Mouse (Mus musculus) embryonic facial prominence, embryonic 13.5 days (tissue): ENCODE measurements around the gene Otud7b. TPM values are rescaled to one million over a fixed set of nuclear protein-coding genes. Genes with fewer than 3 reads are reported as not detected.

Source experiments
- ATAC-seq: fragments of 200-750 bp; cut with Nextera tagmentation; 2 replicates; pipeline ENCODE4 v1.8.0; 2017; ENCODE audit warnings: low read depth; ENCODE audit not compliant: insufficient number of reproducible peaks, insufficient read depth, low FRiP score, low TSS enrichment
- H3K27ac ChIP-seq: fragments of 300-500 bp; sonication (generic); 2 replicates; pipeline ENCODE4 v1.5.1; 2015; ENCODE audit warnings: moderate library complexity, mild to moderate bottlenecking, inconsistent platforms
- H3K27me3 ChIP-seq: fragments of 300-500 bp; sonication (generic); 2 replicates; pipeline ENCODE4 v1.6.1; 2015; ENCODE audit warnings: mild to moderate bottlenecking, inconsistent platforms
- H3K36me3 ChIP-seq: fragments of 300-500 bp; sonication (generic); 2 replicates; pipeline ENCODE4 v1.6.1; 2015; ENCODE audit warnings: mild to moderate bottlenecking, inconsistent platforms
- H3K4me1 ChIP-seq: fragments of 300-500 bp; sonication (generic); 2 replicates; pipeline ENCODE4 v1.6.1; 2015; ENCODE audit warnings: inconsistent platforms
- H3K4me2 ChIP-seq: fragments of 300-500 bp; sonication (generic); 2 replicates; pipeline ENCODE4 v1.6.1; 2015; ENCODE audit warnings: moderate library complexity, mild to moderate bottlenecking, inconsistent platforms
- H3K4me3 ChIP-seq: fragments of 300-500 bp; sonication (generic); 2 replicates; pipeline ENCODE4 v1.5.1; 2015; ENCODE audit warnings: mild to moderate bottlenecking, inconsistent platforms
- H3K9ac ChIP-seq: fragments of 300-500 bp; sonication (generic); 2 replicates; pipeline ENCODE4 v1.6.1; 2015; ENCODE audit warnings: mild to moderate bottlenecking, inconsistent platforms
- H3K9me3 ChIP-seq: fragments of 300-500 bp; sonication (generic); 2 replicates; pipeline ENCODE4 v1.6.1; 2016; ENCODE audit warnings: inconsistent platforms
- WGBS: fragments of 180-500 bp; shearing (Covaris S2); methylation state at CpG from one replicate; pipeline ENCODE4 v1.1.7; 2015; ENCODE audit warnings: mixed read lengths; 5-methylcytosine and 5-hydroxymethylcytosine counted together
- polyA plus RNA-seq: library from polyadenylated mRNA; unstranded; fragments of >200 nt; fragmentation: Nextera tagmentation; extraction: Ambion mirVana; gene quantifications from 2 replicates; pipeline ENCODE4 v1.2.1, GENCODE M21; 2015

The Otud7b gene
- polyA plus RNA-seq, 1 experiment from 2014 or later, result 23.8 TPM

GRCm38 (mm10) chr3:96069046-96069445 is 35.3 kb upstream of the Otud7b start:
- WGBS, result 92% methylated on average over 6 of the region's 6 CpGs
- Histone ChIP-seq H3K27me3 (no peaks in the 10 kb centered on the region), H3K27ac (no peak overlapping the region), H3K9ac (no peak overlapping the region), H3K36me3 (no peaks in the 10 kb centered on the region), H3K4me3 (no peak overlapping the region), H3K4me2 (no peak overlapping the region), H3K9me3 (no peaks in the 10 kb centered on the region), H3K4me1 (no peaks in the 10 kb centered on the region)
- no peak for ATAC-seq

GRCm38 (mm10) chr3:96069542-96069941 is 34.8 kb upstream of the Otud7b start:
- H3K27ac ChIP-seq, result no peak overlapping the region
- no peak overlapping the region for H3K4me2 ChIP-seq
- H3K27me3 ChIP-seq, result no peaks in the 10 kb centered on the region
- no peak overlapping the region for H3K9ac ChIP-seq
- WGBS, result 66% methylated on average over 1 of the region's 1 CpGs
- no peaks in the 10 kb centered on the region for H3K36me3 ChIP-seq
- H3K9me3 ChIP-seq, result no peaks in the 10 kb centered on the region
- H3K4me3 ChIP-seq, result no peak overlapping the region
- ATAC-seq, result no peak
- no peaks in the 10 kb centered on the region for H3K4me1 ChIP-seq

DNA sequence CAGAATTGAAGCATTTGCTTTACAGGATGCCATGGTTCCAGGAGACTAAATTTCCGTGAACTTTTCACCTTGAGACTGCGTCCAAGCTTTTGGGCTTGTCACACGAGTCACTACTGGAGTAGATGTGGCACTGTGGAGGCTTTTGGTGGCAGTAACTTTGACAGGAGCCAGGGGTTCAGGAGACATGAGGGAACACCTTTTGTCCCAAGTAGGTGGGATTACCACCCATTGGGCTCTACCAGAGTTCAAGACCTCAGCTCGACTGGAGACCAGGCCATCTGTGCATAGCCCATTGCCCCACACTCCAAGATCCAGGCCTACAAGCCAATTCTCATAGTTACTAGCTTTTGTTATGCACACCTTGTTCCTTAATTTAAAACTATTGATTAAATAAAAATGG is 34.1 kb upstream of the Otud7b start:
- no peak overlapping the region for H3K27ac ChIP-seq
- no peaks in the 10 kb centered on the region for H3K36me3 ChIP-seq
- no peaks in the 10 kb centered on the region for H3K9me3 ChIP-seq
- H3K4me1 ChIP-seq, result no peaks in the 10 kb centered on the region
- 82% methylated on average over 4 of the region's 4 CpGs for WGBS
- H3K9ac ChIP-seq, result no peak overlapping the region
- ATAC-seq, result no peak
- no peak overlapping the region for H3K4me3 ChIP-seq
- H3K27me3 ChIP-seq, result no peaks in the 10 kb centered on the region
- no peak overlapping the region for H3K4me2 ChIP-seq

DNA sequence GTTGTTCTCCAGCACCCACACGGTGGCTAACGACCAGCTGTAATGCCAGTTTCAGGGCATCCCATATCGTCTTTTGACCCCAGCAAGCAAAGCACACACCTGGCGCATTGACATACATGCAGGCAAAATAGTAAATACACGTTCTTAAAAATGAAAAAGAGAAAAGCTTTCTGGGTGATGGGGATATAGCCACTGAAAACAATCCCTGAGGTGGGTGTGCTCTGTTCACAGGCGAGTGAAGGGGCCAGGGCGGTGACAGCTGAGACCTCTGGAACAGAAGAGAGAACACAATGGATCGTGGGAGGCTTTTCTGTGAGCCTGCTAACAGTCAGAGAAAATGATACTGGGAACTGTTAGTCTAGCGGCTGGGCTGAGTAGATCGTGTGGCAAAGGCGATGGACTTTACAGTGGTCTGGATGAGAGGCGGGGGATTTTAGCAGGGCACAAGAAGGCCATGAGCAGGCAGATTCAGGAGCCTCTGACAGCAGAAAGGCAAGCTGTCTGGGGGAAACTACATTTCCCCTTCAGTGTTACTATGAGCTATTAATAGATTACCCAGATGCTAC is 31.3 kb upstream of the Otud7b start:
- WGBS, result 65% methylated on average over 12 of the region's 12 CpGs
- Histone ChIP-seq H3K9me3 (no peaks in the 10 kb centered on the region), H3K36me3 (no peaks in the 10 kb centered on the region), H3K4me2 (no peak overlapping the region), H3K4me3 (no peak overlapping the region), H3K9ac (no peak overlapping the region), H3K27me3 (no peaks in the 10 kb centered on the region), H3K4me1 (no peaks in the 10 kb centered on the region), H3K27ac (no peak overlapping the region)
- no peak for ATAC-seq

DNA sequence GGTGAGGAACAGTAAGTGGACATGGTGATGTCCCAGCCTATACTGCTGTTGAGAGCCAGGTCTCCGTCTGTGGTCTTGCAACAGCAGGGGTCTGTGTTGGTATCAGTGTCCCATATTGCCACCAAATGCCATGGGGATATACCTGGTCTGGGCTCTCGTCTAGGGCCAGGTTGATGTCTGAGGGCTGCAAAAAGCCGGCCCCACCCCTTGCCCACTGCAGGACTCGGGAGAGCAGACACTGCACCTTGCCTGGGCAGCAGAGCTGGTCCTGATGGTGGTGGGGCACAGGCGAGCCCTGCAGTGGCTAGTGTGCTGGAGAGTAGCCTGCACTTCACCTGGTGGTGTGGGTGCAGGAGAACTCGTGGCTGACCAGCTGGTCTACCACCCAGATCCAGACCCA is 26.3 kb upstream of the Otud7b start:
- no peak overlapping the region for H3K4me3 ChIP-seq
- ATAC-seq, result no peak
- H3K4me2 ChIP-seq, result no peak overlapping the region
- H3K27me3 ChIP-seq, result no peaks in the 10 kb centered on the region
- no peak overlapping the region for H3K9ac ChIP-seq
- H3K27ac ChIP-seq, result no peak overlapping the region
- peaks cover 4% of the 10 kb centered on the region; the same call in 1 of the 2 replicates for H3K4me1 ChIP-seq
- no peaks in the 10 kb centered on the region for H3K36me3 ChIP-seq
- H3K9me3 ChIP-seq, result no peaks in the 10 kb centered on the region
- 79% methylated on average over 6 of the region's 6 CpGs for WGBS

DNA sequence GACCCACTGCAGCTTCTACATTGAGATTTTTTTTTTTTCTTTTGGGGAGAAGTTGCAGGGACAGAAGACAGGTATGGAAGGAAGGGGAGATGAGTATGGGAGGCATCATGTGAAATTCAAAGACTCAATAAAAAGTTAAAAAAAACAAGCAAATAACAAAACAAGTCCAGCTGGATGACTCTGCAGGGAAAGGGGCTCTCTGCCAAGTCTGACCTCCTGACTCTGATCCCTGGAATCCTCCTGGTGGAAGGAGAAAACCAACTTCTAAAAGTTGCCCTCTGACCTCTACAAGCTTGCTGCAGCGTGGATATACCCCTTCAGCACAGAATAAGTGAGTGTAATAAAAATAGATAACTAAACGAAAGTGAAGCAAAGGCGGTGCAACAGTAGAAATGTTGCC is 25.6 kb upstream of the Otud7b start:
- no peak overlapping the region for H3K4me3 ChIP-seq
- H3K27me3 ChIP-seq, result no peaks in the 10 kb centered on the region
- peaks cover 5% of the 10 kb centered on the region; the same call in 1 of the 2 replicates for H3K4me1 ChIP-seq
- WGBS, result 63% methylated on average over 3 of the region's 3 CpGs
- H3K27ac ChIP-seq, result no peak overlapping the region
- no peak overlapping the region for H3K9ac ChIP-seq
- H3K9me3 ChIP-seq, result no peaks in the 10 kb centered on the region
- ATAC-seq, result no peak
- H3K36me3 ChIP-seq, result no peaks in the 10 kb centered on the region
- H3K4me2 ChIP-seq, result no peak overlapping the region

DNA sequence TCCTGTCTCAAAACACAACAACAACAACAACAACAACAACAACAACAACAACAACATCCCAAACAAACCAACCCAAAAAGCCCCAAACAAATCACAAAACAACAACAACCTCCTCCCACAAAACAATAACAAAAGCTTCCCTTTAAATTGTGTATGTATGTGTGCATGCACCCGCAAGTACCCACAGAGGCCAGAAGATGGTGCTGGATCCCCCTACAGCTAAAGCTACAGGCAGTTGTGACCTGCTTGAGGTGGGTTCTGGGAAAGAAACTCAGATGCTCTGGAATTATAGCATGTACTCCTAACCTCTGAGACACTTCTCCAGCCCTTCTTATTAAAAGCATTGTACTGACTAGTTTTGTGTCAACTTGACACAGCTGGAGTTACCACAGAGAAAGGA is 23.3 kb upstream of the Otud7b start:
- H3K4me2 ChIP-seq, result no peak overlapping the region
- no peaks in the 10 kb centered on the region for H3K27me3 ChIP-seq
- H3K9me3 ChIP-seq, result no peaks in the 10 kb centered on the region
- H3K4me1 ChIP-seq, result peaks cover 5% of the 10 kb centered on the region; the same call in 1 of the 2 replicates
- H3K27ac ChIP-seq, result no peak overlapping the region
- ATAC-seq, result no peak
- H3K36me3 ChIP-seq, result no peaks in the 10 kb centered on the region
- no peak overlapping the region for H3K4me3 ChIP-seq
- 71% methylated on average over 1 of the region's 1 CpGs for WGBS
- no peak overlapping the region for H3K9ac ChIP-seq

GRCm38 (mm10) chr3:96081650-96082049 is 22.7 kb upstream of the Otud7b start:
- Histone ChIP-seq H3K9ac (no peak overlapping the region), H3K4me1 (peaks cover 5% of the 10 kb centered on the region; the same call in 1 of the 2 replicates), H3K4me2 (no peak overlapping the region), H3K36me3 (no peaks in the 10 kb centered on the region), H3K27ac (no peak overlapping the region), H3K4me3 (no peak overlapping the region), H3K9me3 (no peaks in the 10 kb centered on the region), H3K27me3 (no peaks in the 10 kb centered on the region)
- 87% methylated on average over 4 of the region's 4 CpGs for WGBS
- ATAC-seq, result no peak

DNA sequence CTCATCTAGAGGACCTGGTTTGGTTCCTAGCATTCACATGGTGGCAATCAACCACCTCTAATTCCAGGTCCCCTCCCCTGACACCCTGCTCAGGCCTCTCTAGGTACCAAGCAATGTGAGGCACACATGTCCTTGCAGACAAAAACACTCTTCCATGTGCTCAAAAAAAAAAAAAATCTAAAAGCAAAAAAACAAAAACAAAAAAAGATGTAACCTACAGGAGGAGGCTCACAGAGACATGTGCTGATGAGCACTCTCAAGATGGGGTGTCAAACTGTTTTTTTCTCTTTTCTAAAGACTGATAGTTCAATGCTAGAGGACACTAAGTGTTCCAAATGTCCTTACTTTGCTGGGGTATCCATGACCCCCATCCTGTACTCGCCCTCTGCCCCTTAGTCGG is 22.2 kb upstream of the Otud7b start:
- Histone ChIP-seq H3K36me3 (no peaks in the 10 kb centered on the region), H3K9ac (no peak overlapping the region), H3K9me3 (no peaks in the 10 kb centered on the region), H3K27me3 (no peaks in the 10 kb centered on the region), H3K27ac (no peak overlapping the region), H3K4me3 (no peak overlapping the region), H3K4me2 (no peak overlapping the region), H3K4me1 (peaks cover 5% of the 10 kb centered on the region; the same call in 1 of the 2 replicates)
- 86% methylated on average over 2 of the region's 2 CpGs for WGBS
- no peak for ATAC-seq

DNA sequence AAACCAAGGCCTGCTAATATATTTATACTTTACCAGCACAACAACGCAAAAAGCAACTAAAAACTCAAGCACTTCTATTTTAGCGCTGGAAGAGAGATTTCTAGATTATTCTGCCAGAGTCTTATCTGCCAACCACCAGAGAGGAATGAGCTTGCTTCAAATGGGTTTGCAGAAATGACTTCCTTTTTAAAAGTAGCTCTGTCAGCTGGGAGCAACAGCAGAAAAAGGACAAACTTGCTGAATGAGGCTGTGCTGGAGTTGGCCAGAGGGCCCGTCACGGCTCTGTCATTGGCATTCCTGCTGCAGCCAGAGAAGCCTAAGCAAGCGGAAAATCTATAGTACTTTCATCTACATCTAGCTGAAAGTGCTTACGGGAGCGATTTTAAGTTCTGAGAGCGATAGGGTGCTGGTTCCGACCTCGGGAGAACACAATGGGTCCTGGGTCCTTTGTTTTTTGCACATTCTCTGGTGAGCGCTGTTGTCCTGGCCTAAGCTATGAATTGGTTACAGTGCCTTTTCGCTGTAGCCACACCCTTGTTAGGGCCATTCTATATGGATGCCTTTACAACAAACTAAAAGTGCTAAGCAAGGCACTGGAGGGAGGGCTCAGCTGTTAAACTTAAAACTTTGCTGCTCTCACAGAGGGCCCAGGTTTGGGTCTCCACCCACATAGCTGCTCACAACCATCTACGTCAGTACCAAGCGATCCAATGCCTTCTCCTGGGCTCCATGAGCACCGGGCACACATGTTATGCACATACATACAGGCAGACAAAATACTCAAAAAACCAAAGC is 21.4 kb upstream of the Otud7b start:
- Histone ChIP-seq H3K4me3 (no peak overlapping the region), H3K9ac (no peak overlapping the region), H3K27ac (no peak overlapping the region), H3K9me3 (no peaks in the 10 kb centered on the region), H3K4me2 (no peak overlapping the region), H3K4me1 (peaks cover 5% of the 10 kb centered on the region; the same call in 1 of the 2 replicates), H3K27me3 (no peaks in the 10 kb centered on the region), H3K36me3 (no peaks in the 10 kb centered on the region)
- WGBS, result 66% methylated on average over 15 of the region's 15 CpGs
- no peak for ATAC-seq

DNA sequence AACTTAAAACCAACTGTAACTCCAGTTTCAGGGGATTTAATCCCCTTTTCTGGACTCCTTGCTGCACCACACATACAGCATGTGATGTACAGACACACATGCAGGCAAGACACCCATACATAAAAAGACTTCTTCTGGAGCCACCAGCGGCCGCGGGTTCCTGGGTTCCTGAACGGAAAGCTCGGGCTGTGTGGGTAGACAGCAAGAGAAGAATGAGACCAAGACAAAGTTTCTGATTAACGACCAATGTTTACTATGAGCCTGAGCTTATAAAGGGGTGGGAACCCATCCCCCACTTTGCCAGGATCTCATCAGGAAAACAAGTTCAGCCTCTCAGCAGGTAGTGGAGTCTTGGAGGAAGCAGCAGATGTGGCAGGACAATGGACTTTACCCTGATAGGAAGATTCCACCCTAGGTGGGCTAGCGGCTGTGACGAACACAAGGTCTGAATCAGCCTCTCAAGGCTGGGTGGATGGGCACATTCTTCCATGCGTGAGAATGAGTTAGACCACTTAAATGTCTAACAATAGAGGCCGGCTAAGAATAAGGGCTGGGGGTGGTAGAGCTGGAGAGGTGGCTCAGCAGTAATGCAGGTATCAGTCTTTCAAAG is 20.1 kb upstream of the Otud7b start:
- Histone ChIP-seq H3K4me3 (no peak overlapping the region), H3K27me3 (no peaks in the 10 kb centered on the region), H3K9me3 (no peaks in the 10 kb centered on the region), H3K4me2 (no peak overlapping the region), H3K27ac (no peak overlapping the region), H3K4me1 (peaks cover 5% of the 10 kb centered on the region; the same call in 1 of the 2 replicates), H3K9ac (no peak overlapping the region), H3K36me3 (no peaks in the 10 kb centered on the region)
- ATAC-seq, result no peak
- WGBS, result 83% methylated on average over 10 of the region's 10 CpGs

DNA sequence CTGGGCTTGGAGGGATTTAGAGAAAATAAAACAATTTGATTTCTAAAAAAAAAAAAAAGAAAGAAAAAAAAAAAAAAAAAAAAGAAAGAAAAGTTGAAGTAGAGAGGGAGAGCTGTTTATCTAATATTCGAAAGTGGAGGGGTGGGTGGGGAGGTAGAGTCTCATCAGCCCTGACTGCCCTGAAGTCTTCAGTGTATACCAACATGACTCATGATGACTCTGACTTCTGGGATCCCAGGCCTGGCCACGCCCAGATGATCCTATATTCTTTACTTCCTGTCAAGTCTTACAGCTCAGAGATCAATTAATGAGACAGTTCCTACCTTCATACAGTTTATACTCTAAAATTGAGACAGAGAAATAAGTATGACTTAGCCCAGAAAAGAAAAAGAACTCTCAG is 17.1 kb upstream of the Otud7b start:
- Histone ChIP-seq H3K4me1 (peaks cover 5% of the 10 kb centered on the region; the same call in 1 of the 2 replicates), H3K4me3 (no peak overlapping the region), H3K4me2 (no peak overlapping the region), H3K36me3 (no peaks in the 10 kb centered on the region), H3K9me3 (no peaks in the 10 kb centered on the region), H3K27ac (no peak overlapping the region), H3K27me3 (no peaks in the 10 kb centered on the region), H3K9ac (no peak overlapping the region)
- ATAC-seq, result no peak
- 72% methylated on average over 2 of the region's 2 CpGs for WGBS
